10 mouse cellular contexts compared by ENCODE assay signal in the genomic region with DNA sequence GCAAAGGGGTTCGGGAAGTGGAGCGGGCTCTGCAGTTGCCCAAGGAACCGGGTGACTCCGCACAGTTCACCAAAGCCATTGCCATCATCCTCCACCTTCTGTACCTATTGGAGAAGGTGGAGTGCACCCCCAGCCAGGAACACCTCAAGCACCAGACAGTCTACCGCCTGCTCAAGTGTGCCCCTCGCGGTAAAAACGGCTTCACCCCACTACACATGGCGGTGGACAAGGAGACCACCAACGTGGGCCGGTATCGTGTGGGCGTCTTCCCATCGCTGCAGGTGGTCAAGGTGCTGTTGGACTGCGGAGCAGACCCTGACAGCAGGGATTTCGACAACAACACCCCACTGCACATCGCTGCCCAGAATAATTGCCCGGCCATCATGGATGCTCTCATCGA. TPM values are rescaled to one million over a fixed set of nuclear protein-coding genes. Genes with fewer than 3 reads are reported as not detected.
DNase-seq lines count a peak whose midpoint lies in the region; ATAC-seq and TF ChIP-seq lines count a peak whose summit lies in the region.
"Not testable (repeated sequence)": the region's sequence is repeated elsewhere in the genome, so short reads cannot be mapped to it uniquely, and the experiment has no call there.
"Had no signal": no experiment of that assay in that cellular context is flagged by ENCODE, and none has a peak within 500 bp of the region (broad histone marks: within the 10 kb centered on the region; RNA-seq: fewer than 3 reads in every experiment).

No protein-coding gene starts in this region.

- H3K4me2 ChIP-seq in forebrain, embryonic 13.5 days, result peak overlapping the region; percentile 99
- H3K4me2 ChIP-seq in heart, embryonic 14.5 days (ENCODE audit: low read length), result peak overlapping the region; percentile 94
- H3K4me2 ChIP-seq in hindbrain, embryonic 16.5 days (ENCODE audit: low read length), result peak overlapping the region; percentile 93; the same call in 1 of the 2 replicates
- peak overlapping the region; percentile 96; the same call in 1 of the 2 replicates for H3K4me2 ChIP-seq in limb, embryonic 12.5 days
- peak overlapping the region; percentile 90; the same call in 1 of the 2 replicates for H3K4me2 ChIP-seq in lung, embryonic 14.5 days
- peak overlapping the region; percentile 99 for H3K4me2 ChIP-seq in neural tube, embryonic 13.5 days

- not testable (repeated sequence) for H3K9me3 ChIP-seq in forebrain, embryonic 13.5 days (replicated peaks); heart, embryonic 14.5 days (ENCODE audit: control insufficient read depth, low read length); hindbrain, embryonic 16.5 days (ENCODE audit: control insufficient read depth, low read length); limb, embryonic 12.5 days; lung, embryonic 14.5 days (ENCODE audit: low read depth, low read length); neural tube, embryonic 13.5 days

- TF ChIP-seq CTCF in lung, embryonic 14.5 days (IDR thresholded peaks at IDR 0.05; ENCODE audit: low read depth), result not testable (repeated sequence)

- H3K4me3 ChIP-seq in forebrain, embryonic 13.5 days, result 0 out of 2 replicates have a peak overlapping the region, but pooled peaks have one; percentile 72
- not testable (repeated sequence) for H3K4me3 ChIP-seq in heart, embryonic 14.5 days (ENCODE audit: control insufficient read depth in 1 of 2, insufficient read depth in 1 of 2, low read depth in 1 of 2, low read length in 2 of 2); hindbrain, embryonic 16.5 days (ENCODE audit: low read length); lung, embryonic 14.5 days (ENCODE audit: low read depth, low read length)
- 0 out of 2 replicates have a peak overlapping the region, but pooled peaks have one; percentile 72 for H3K4me3 ChIP-seq in limb, embryonic 12.5 days (replicated peaks)
- peak overlapping the region; percentile 67; the same call in 1 of the 2 replicates for H3K4me3 ChIP-seq in neural tube, embryonic 13.5 days

- H3K27ac ChIP-seq in forebrain, embryonic 13.5 days; heart, embryonic 14.5 days (replicated peaks in 1 of 2; ENCODE audit: control insufficient read depth in 1 of 2, insufficient read depth in 1 of 2, low read depth in 2 of 2, low read length in 2 of 2); hindbrain, embryonic 16.5 days (ENCODE audit: low read depth, low read length); limb, embryonic 12.5 days; lung, embryonic 14.5 days (ENCODE audit: low read depth); neural tube, embryonic 13.5 days (replicated peaks): not testable (repeated sequence)

- peaks cover 58% of the 10 kb centered on the region for H3K36me3 ChIP-seq in forebrain, embryonic 13.5 days (ENCODE audit: poor library complexity, severe bottlenecking)
- H3K36me3 ChIP-seq in heart, embryonic 14.5 days (ENCODE audit: control insufficient read depth, insufficient read depth, low read length), result peaks cover 52% of the 10 kb centered on the region
- H3K36me3 ChIP-seq in hindbrain, embryonic 16.5 days (ENCODE audit: control insufficient read depth, insufficient read depth, low read length), result peaks cover 18% of the 10 kb centered on the region
- H3K36me3 ChIP-seq in limb, embryonic 12.5 days, result peaks cover 55% of the 10 kb centered on the region
- peaks cover 52% of the 10 kb centered on the region for H3K36me3 ChIP-seq in lung, embryonic 14.5 days (ENCODE audit: insufficient read depth)
- peaks cover 57% of the 10 kb centered on the region for H3K36me3 ChIP-seq in neural tube, embryonic 13.5 days

- WGBS in forebrain, embryonic 13.5 days, result 93% methylated on average over 19 of the region's 19 CpGs
- 93% methylated on average over 19 of the region's 19 CpGs for WGBS in heart, embryonic 14.5 days
- 97% methylated on average over 19 of the region's 19 CpGs for WGBS in hindbrain, embryonic 16.5 days
- 94% methylated on average over 19 of the region's 19 CpGs for whole genome bisulfite sequencing in limb, embryonic 12.5 days
- 91% methylated on average over 19 of the region's 19 CpGs for WGBS in lung, embryonic 14.5 days
- WGBS in neural tube, embryonic 13.5 days, result 96% methylated on average over 19 of the region's 19 CpGs

- H3K27me3 ChIP-seq in forebrain, embryonic 13.5 days; heart, embryonic 14.5 days (ENCODE audit: control insufficient read depth, insufficient read depth, low read length); hindbrain, embryonic 16.5 days (replicated peaks; ENCODE audit: control insufficient read depth, insufficient read depth, low read length); limb, embryonic 12.5 days; lung, embryonic 14.5 days (ENCODE audit: insufficient read depth, low read length); neural tube, embryonic 13.5 days: not testable (repeated sequence)

- not testable (repeated sequence) for ATAC-seq in forebrain, embryonic 13.5 days; heart, embryonic 14.5 days (ENCODE audit: insufficient number of reproducible peaks, insufficient read depth, low FRiP score, low read depth); hindbrain, embryonic 16.5 days; limb, embryonic 12.5 days (ENCODE audit: insufficient number of reproducible peaks, insufficient read depth, low FRiP score, low TSS enrichment, low read depth); lung, embryonic 14.5 days (ENCODE audit: insufficient read depth); neural tube, embryonic 13.5 days (ENCODE audit: low read depth)

- H3K9ac ChIP-seq in forebrain, embryonic 13.5 days; heart, embryonic 14.5 days (ENCODE audit: low read length); hindbrain, embryonic 16.5 days (ENCODE audit: low read depth, low read length); limb, embryonic 12.5 days (replicated peaks); lung, embryonic 14.5 days; neural tube, embryonic 13.5 days: not testable (repeated sequence)

- peak; percentile 58 for DNase-seq in cerebellum, adult 9-10 months
- DNase-seq in lung, embryonic 14.5 days, result not testable (repeated sequence)

- peaks cover 54% of the 10 kb centered on the region for H3K4me1 ChIP-seq in forebrain, embryonic 13.5 days
- H3K4me1 ChIP-seq in heart, embryonic 14.5 days (ENCODE audit: control insufficient read depth in 2 of 2, insufficient read depth in 2 of 2, low read length in 2 of 2), result peaks cover 43 to 58% of the 10 kb centered on the region in 2 experiments
- peaks cover 53% of the 10 kb centered on the region for H3K4me1 ChIP-seq in hindbrain, embryonic 16.5 days (ENCODE audit: control insufficient read depth, insufficient read depth, low read depth, low read length)
- peaks cover 36% of the 10 kb centered on the region for H3K4me1 ChIP-seq in limb, embryonic 12.5 days (replicated peaks)
- not testable (repeated sequence) for H3K4me1 ChIP-seq in lung, embryonic 14.5 days (ENCODE audit: insufficient read depth)
- H3K4me1 ChIP-seq in neural tube, embryonic 13.5 days (replicated peaks), result peaks cover 72% of the 10 kb centered on the region

RNA-seq across cellular contexts. Expression of gene Fem1a, which starts 1.7 kb away (rescaled TPM):
- polyA plus RNA-seq in forebrain, embryonic 13.5 days (2015; fragmentation: Nextera tagmentation; extraction: Ambion mirVana), result 16.5 and 19.3 TPM in 2 replicates
- 23.6 and 25.9 TPM in 2 replicates for polyA plus RNA-seq in heart, embryonic 14.5 days (2014; fragmentation: Nextera tagmentation; extraction: Ambion mirVana)
- 17.4 and 18.2 TPM in 2 replicates for polyA plus RNA-seq in hindbrain, embryonic 16.5 days (2015; fragmentation: Nextera tagmentation; extraction: Ambion mirVana)
- 13.4 and 14.6 TPM in 2 replicates for polyA plus RNA-seq in limb, embryonic 12.5 days (2016; fragmentation: Nextera tagmentation; extraction: Ambion mirVana)
- 14.5 and 15.4 TPM in 2 replicates for polyA plus RNA-seq in lung, embryonic 14.5 days (2014; fragmentation: Nextera tagmentation; extraction: Ambion mirVana)
- 16.6 and 19.1 TPM in 2 replicates for polyA plus RNA-seq in neural tube, embryonic 13.5 days (2015; fragmentation: Nextera tagmentation; extraction: Ambion mirVana)

RNA-seq across cellular contexts. Expression of gene Ticam1, which starts 18.3 kb away (rescaled TPM):
- polyA plus RNA-seq in forebrain, embryonic 13.5 days (2015; fragmentation: Nextera tagmentation; extraction: Ambion mirVana), result 1.4 and 1.6 TPM in 2 replicates
- 9.2 and 9.3 TPM in 2 replicates for polyA plus RNA-seq in heart, embryonic 14.5 days (2014; fragmentation: Nextera tagmentation; extraction: Ambion mirVana)
- 1.5 and 1.9 TPM in 2 replicates for polyA plus RNA-seq in hindbrain, embryonic 16.5 days (2015; fragmentation: Nextera tagmentation; extraction: Ambion mirVana)
- 3.0 and 3.8 TPM in 2 replicates for polyA plus RNA-seq in limb, embryonic 12.5 days (2016; fragmentation: Nextera tagmentation; extraction: Ambion mirVana)
- polyA plus RNA-seq in lung, embryonic 14.5 days (2014; fragmentation: Nextera tagmentation; extraction: Ambion mirVana), result 4.5 and 4.9 TPM in 2 replicates
- polyA plus RNA-seq in neural tube, embryonic 13.5 days (2015; fragmentation: Nextera tagmentation; extraction: Ambion mirVana), result 1.5 and 1.7 TPM in 2 replicates

RNA-seq across cellular contexts. Expression of gene Plin3, which starts 34.4 kb away (rescaled TPM):
- 18.3 and 21.8 TPM in 2 replicates for polyA plus RNA-seq in forebrain, embryonic 13.5 days (2015; fragmentation: Nextera tagmentation; extraction: Ambion mirVana)
- 66.4 and 70.9 TPM in 2 replicates for polyA plus RNA-seq in heart, embryonic 14.5 days (2014; fragmentation: Nextera tagmentation; extraction: Ambion mirVana)
- 15.5 and 21.1 TPM in 2 replicates for polyA plus RNA-seq in hindbrain, embryonic 16.5 days (2015; fragmentation: Nextera tagmentation; extraction: Ambion mirVana)
- polyA plus RNA-seq in limb, embryonic 12.5 days (2016; fragmentation: Nextera tagmentation; extraction: Ambion mirVana), result 62.7 and 71.7 TPM in 2 replicates
- polyA plus RNA-seq in lung, embryonic 14.5 days (2014; fragmentation: Nextera tagmentation; extraction: Ambion mirVana), result 69.7 and 71.0 TPM in 2 replicates
- polyA plus RNA-seq in neural tube, embryonic 13.5 days (2015; fragmentation: Nextera tagmentation; extraction: Ambion mirVana), result 21.5 and 24.7 TPM in 2 replicates

RNA-seq across cellular contexts. Expression of gene Dpp9, which starts 39.6 kb away (rescaled TPM):
- polyA plus RNA-seq in forebrain, embryonic 13.5 days (2015; fragmentation: Nextera tagmentation; extraction: Ambion mirVana), result 32.5 and 33.0 TPM in 2 replicates
- 18.9 and 19.5 TPM in 2 replicates for polyA plus RNA-seq in heart, embryonic 14.5 days (2014; fragmentation: Nextera tagmentation; extraction: Ambion mirVana)
- 21.0 and 29.3 TPM in 2 replicates for polyA plus RNA-seq in hindbrain, embryonic 16.5 days (2015; fragmentation: Nextera tagmentation; extraction: Ambion mirVana)
- 36.2 and 37.7 TPM in 2 replicates for polyA plus RNA-seq in limb, embryonic 12.5 days (2016; fragmentation: Nextera tagmentation; extraction: Ambion mirVana)
- 37.9 and 41.3 TPM in 2 replicates for polyA plus RNA-seq in lung, embryonic 14.5 days (2014; fragmentation: Nextera tagmentation; extraction: Ambion mirVana)
- 25.7 and 26.3 TPM in 2 replicates for polyA plus RNA-seq in neural tube, embryonic 13.5 days (2015; fragmentation: Nextera tagmentation; extraction: Ambion mirVana)

RNA-seq across cellular contexts. Expression of gene Arrdc5, which starts 41.8 kb away (rescaled TPM):
- not detected in 2 replicates for polyA plus RNA-seq in forebrain, embryonic 13.5 days (2015; fragmentation: Nextera tagmentation; extraction: Ambion mirVana)
- polyA plus RNA-seq in heart, embryonic 14.5 days (2014; fragmentation: Nextera tagmentation; extraction: Ambion mirVana), result not detected in 2 replicates
- not detected in 2 replicates for polyA plus RNA-seq in hindbrain, embryonic 16.5 days (2015; fragmentation: Nextera tagmentation; extraction: Ambion mirVana)
- not detected in 2 replicates for polyA plus RNA-seq in limb, embryonic 12.5 days (2016; fragmentation: Nextera tagmentation; extraction: Ambion mirVana)
- polyA plus RNA-seq in lung, embryonic 14.5 days (2014; fragmentation: Nextera tagmentation; extraction: Ambion mirVana), result not detected in 2 replicates
- polyA plus RNA-seq in neural tube, embryonic 13.5 days (2015; fragmentation: Nextera tagmentation; extraction: Ambion mirVana), result not detected in 2 replicates
- polyA plus RNA-seq: forebrain, embryonic 14.5 days; inflammation-experienced regulatory T-cells, adult 6 months; stomach, embryonic 14.5 days had no signal
